Mouse (Mus musculus) kidney, adult 2 months (tissue): Measurements from ENCODE around the gene Hacd1. TPM values are rescaled to one million over a fixed set of nuclear protein-coding genes. Genes with fewer than 3 reads are reported as not detected.
A peak's percentile ranks its signal among the peaks of the same experiment; 100 is the strongest.

Experiments used
- DNase-seq: peaks from one replicate; pipeline ENCODE4 v3.0.0; 2021
- H3K27ac ChIP-seq: fragments of 200-500 bp; 2 replicates; pipeline ENCODE4 v1.5.1; 2012; ENCODE audit warnings: low read depth, low read length, control low read depth, inconsistent platforms; ENCODE audit not compliant: insufficient read depth
- H3K27me3 ChIP-seq: fragments of 200-500 bp; replicated peaks from 2 replicates; pipeline ENCODE4 v1.6.1; 2012; ENCODE audit warnings: mild to moderate bottlenecking, moderate library complexity, low read length, inconsistent platforms; ENCODE audit not compliant: control insufficient read depth, insufficient read depth
- H3K36me3 ChIP-seq: fragments of 200-500 bp; 2 replicates; pipeline ENCODE4 v1.6.1; 2012; ENCODE audit warnings: mild to moderate bottlenecking, moderate library complexity, low read length, inconsistent platforms; ENCODE audit not compliant: control insufficient read depth, insufficient read depth
- H3K4me1 ChIP-seq: fragments of 200-500 bp; 2 replicates; pipeline ENCODE4 v1.6.1; 2011; ENCODE audit warnings: low read length; ENCODE audit not compliant: control insufficient read depth, insufficient read depth
- H3K4me3 ChIP-seq: fragments of 200-500 bp; 2 replicates; pipeline ENCODE4 v1.5.1; 2011; ENCODE audit warnings: mild to moderate bottlenecking, low read depth, low read length, control low read depth; ENCODE audit not compliant: insufficient read depth
- CTCF ChIP-seq: fragments of 200-500 bp; conservative IDR thresholded peaks from 2 replicates; pipeline ENCODE4 v1.5.1; 2011; ENCODE audit warnings: low read depth, mild to moderate bottlenecking, control low read depth, low read length, moderate library complexity, mixed read lengths; ENCODE audit not compliant: insufficient read depth, insufficient read length
- POLR2A ChIP-seq: fragments of 200-500 bp; IDR thresholded peaks from one replicate; pipeline ENCODE4 v1.6.1; 2011; ENCODE audit warnings: low read depth, low read length, control low read depth
- WGBS: fragments of 180-500 bp; shearing (Covaris S2); methylation state at CpG from one replicate; pipeline ENCODE4 v1.1.7; 2018; 5-methylcytosine and 5-hydroxymethylcytosine counted together
- polyA plus RNA-seq: library from polyadenylated mRNA; depleted of rRNA; stranded (reverse); fragments of >200 nt; gene quantifications from 2 replicates; pipeline ENCODE4 v1.2.3, GENCODE M21; 2012

Gene Hacd1
- polyA plus RNA-seq, 1 experiment = 20.4 TPM

- TF ChIP-seq CTCF (no peak), POLR2A (no peak)
Measured at GRCm38 (mm10) chr2:13857461-13857860, 198.5 kb downstream of the Hacd1 start.

GRCm38 (mm10) chr2:13855510-13855909 lies 200.4 kb downstream of the Hacd1 start:
- Histone ChIP-seq H3K36me3 (no peaks in the 10 kb centered on the region), H3K4me3 (no peak overlapping the region), H3K4me1 (no peaks in the 10 kb centered on the region), H3K27ac (no peak overlapping the region), H3K27me3 (no peaks in the 10 kb centered on the region)
- WGBS = 66% methylated on average over 3 of the region's 3 CpGs
- peak; percentile 6 for DNase-seq
- TF ChIP-seq CTCF = no peak
- no peak for TF ChIP-seq POLR2A

More at GRCm38 (mm10) chr2:13857461-13857860, 198.5 kb downstream of the Hacd1 start:
- Histone ChIP-seq H3K27ac (no peak overlapping the region), H3K4me3 (no peak overlapping the region), H3K27me3 (no peaks in the 10 kb centered on the region), H3K36me3 (no peaks in the 10 kb centered on the region), H3K4me1 (no peaks in the 10 kb centered on the region)
- DNase-seq = no peak
- WGBS = 57% methylated on average over 2 of the region's 2 CpGs

GRCm38 (mm10) chr2:13836310-13836709 lies 219.6 kb downstream of the Hacd1 start:
- Histone ChIP-seq H3K27ac (no peak overlapping the region), H3K4me1 (no peaks in the 10 kb centered on the region), H3K4me3 (no peak overlapping the region), H3K27me3 (no peaks in the 10 kb centered on the region), H3K36me3 (no peaks in the 10 kb centered on the region)
- no peak for DNase-seq
- 83% methylated on average over 3 of the region's 3 CpGs for WGBS
- no peak for TF ChIP-seq POLR2A
- no peak for TF ChIP-seq CTCF

- Histone ChIP-seq H3K27ac (no peak overlapping the region), H3K36me3 (no peaks in the 10 kb centered on the region), H3K27me3 (no peaks in the 10 kb centered on the region), H3K4me1 (no peaks in the 10 kb centered on the region), H3K4me3 (no peak overlapping the region)
- TF ChIP-seq CTCF (no peak), POLR2A (no peak)
- 42% methylated on average over 1 of the region's 1 CpGs for WGBS
- no peak for DNase-seq
Measured at GRCm38 (mm10) chr2:13834989-13835388, 220.9 kb downstream of the Hacd1 start.

- Histone ChIP-seq H3K27ac (no peak overlapping the region), H3K27me3 (no peaks in the 10 kb centered on the region), H3K4me1 (no peaks in the 10 kb centered on the region), H3K36me3 (no peaks in the 10 kb centered on the region), H3K4me3 (no peak overlapping the region)
- no peak for DNase-seq
- 89% methylated on average over 2 of the region's 2 CpGs for WGBS
- TF ChIP-seq POLR2A (no peak), CTCF (no peak)
Measured at GRCm38 (mm10) chr2:13816645-13817044, 239.3 kb downstream of the Hacd1 start.

- TF ChIP-seq CTCF (no peak), POLR2A (no peak)
- Histone ChIP-seq H3K4me3 (no peak overlapping the region), H3K27ac (no peak overlapping the region), H3K4me1 (no peaks in the 10 kb centered on the region), H3K27me3 (no peaks in the 10 kb centered on the region), H3K36me3 (no peaks in the 10 kb centered on the region)
- 56% methylated on average over 5 of the region's 5 CpGs for WGBS
- DNase-seq = no peak
Measured at GRCm38 (mm10) chr2:13808593-13808992, 247.3 kb downstream of the Hacd1 start.

- Histone ChIP-seq H3K27me3 (no peaks in the 10 kb centered on the region), H3K4me3 (no peak overlapping the region), H3K36me3 (no peaks in the 10 kb centered on the region), H3K27ac (no peak overlapping the region), H3K4me1 (no peaks in the 10 kb centered on the region)
- WGBS = 82% methylated on average over 4 of the region's 4 CpGs
- no peak for TF ChIP-seq CTCF
- TF ChIP-seq POLR2A = no peak
- DNase-seq = no peak
Measured at GRCm38 (mm10) chr2:13808008-13808407, 247.9 kb downstream of the Hacd1 start.

- Histone ChIP-seq H3K36me3 (no peaks in the 10 kb centered on the region), H3K4me1 (no peaks in the 10 kb centered on the region), H3K27me3 (no peaks in the 10 kb centered on the region), H3K4me3 (no peak overlapping the region), H3K27ac (no peak overlapping the region)
- TF ChIP-seq POLR2A = no peak
- TF ChIP-seq CTCF = no peak
- 91% methylated on average over 3 of the region's 3 CpGs for whole genome bisulfite sequencing
- DNase-seq = no peak
Measured at GRCm38 (mm10) chr2:13806120-13806519, 249.8 kb downstream of the Hacd1 start.
